Mouse (Mus musculus): ENCODE measurements at regions not wholly inside any gene's neighbourhood (a gene's known extent, or its start where the extent isn't known, plus 50 kb on each side); places are given as distances from the start of the nearest gene placed in this dataset.

DNA sequence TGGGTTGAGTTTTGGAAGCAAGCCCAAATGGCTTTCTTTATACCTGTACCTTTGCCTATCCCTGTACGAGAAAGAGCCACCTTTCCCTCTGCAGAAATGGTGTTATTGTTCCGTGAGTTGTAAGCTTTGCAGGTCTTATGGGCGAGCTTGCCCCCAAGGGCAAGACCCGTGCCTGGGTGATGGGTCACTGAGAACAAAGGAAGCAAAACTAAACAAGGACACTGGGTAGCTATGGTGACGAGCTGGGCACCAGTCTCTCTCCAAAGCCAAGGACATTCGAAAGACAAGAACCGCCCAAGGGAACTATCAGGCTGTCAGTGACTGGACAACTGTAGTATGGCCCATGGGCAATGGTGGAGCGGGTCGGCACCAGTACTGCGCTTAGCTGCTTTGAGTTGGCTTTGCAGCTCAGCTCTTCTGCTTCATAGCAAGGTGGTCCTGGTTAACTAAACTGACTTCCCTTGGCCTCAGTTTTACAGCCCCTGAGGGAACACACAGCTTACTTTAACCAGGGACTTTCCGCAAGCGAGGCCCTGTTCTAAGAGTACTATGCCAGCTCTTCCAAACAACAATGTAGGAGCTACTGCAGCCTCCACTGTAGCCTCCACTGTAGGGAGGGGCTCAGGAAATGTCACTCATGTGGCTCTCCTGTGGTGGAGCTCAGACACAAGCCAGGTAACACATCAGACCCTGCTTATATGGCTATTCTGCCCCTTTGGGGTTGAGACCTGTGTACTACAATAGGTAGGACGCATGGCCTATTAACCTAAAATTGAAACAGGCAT, 124.1 kb downstream of the Sp3 start:
- no peak overlapping the region for H3K4me2 ChIP-seq (ENCODE audit: low read depth, low read length, severe bottlenecking)
- no peaks in the 10 kb centered on the region for H3K4me1 ChIP-seq (replicated peaks; ENCODE audit: control insufficient read depth, insufficient read depth, low read length)
- no peak for ATAC-seq (replicated peaks; ENCODE audit: low FRiP score)
- H3K27me3 ChIP-seq (ENCODE audit: control insufficient read depth, insufficient read depth, low read length) = no peaks in the 10 kb centered on the region
- H3K27ac ChIP-seq (ENCODE audit: low read depth, low read length) = no peak overlapping the region
- WGBS = 88% methylated on average over 13 of the region's 13 CpGs
- H3K9me3 ChIP-seq (ENCODE audit: control insufficient read depth, low read length) = no peaks in the 10 kb centered on the region
- no peak overlapping the region for H3K9ac ChIP-seq (ENCODE audit: low read length)
- no peaks in the 10 kb centered on the region for H3K36me3 ChIP-seq (ENCODE audit: control insufficient read depth, insufficient read depth, low read length)
- no peak for DNase-seq (ENCODE audit: low spot score)
- H3K4me3 ChIP-seq (ENCODE audit: low read depth, low read length) = no peak overlapping the region

DNA sequence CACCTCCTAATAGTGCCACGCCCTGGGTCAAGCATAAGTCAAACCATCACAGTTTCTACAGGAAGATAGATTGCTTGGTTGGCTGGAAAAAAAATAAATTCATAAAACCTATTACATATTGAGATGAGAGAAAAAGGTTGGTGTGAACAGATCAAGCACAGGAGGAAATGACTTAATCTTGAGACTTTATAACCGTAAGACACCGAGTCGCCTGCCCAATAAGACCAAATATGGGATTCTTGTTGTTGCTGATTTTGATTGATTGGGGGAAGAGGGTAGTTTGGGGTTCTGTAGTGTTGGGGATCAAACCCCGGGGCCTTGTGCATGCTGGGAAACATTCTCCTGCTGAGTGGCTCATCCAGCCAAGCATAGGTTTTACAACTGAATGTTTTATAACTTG, 122.9 kb downstream of the Sp3 start:
- Histone ChIP-seq H3K4me2 (ENCODE audit: low read depth, low read length, severe bottlenecking) (no peak overlapping the region), H3K9me3 (ENCODE audit: control insufficient read depth, low read length) (no peaks in the 10 kb centered on the region), H3K27ac (ENCODE audit: low read depth, low read length) (no peak overlapping the region), H3K9ac (ENCODE audit: low read length) (no peak overlapping the region), H3K36me3 (ENCODE audit: control insufficient read depth, insufficient read depth, low read length) (no peaks in the 10 kb centered on the region), H3K4me3 (ENCODE audit: low read depth, low read length) (no peak overlapping the region), H3K27me3 (ENCODE audit: control insufficient read depth, insufficient read depth, low read length) (no peaks in the 10 kb centered on the region), H3K4me1 (replicated peaks; ENCODE audit: control insufficient read depth, insufficient read depth, low read length) (no peaks in the 10 kb centered on the region)
- DNase-seq (ENCODE audit: low spot score) (no peak), ATAC-seq (replicated peaks; ENCODE audit: low FRiP score) (no peak)
- 95% methylated on average over 5 of the region's 5 CpGs for WGBS

DNA sequence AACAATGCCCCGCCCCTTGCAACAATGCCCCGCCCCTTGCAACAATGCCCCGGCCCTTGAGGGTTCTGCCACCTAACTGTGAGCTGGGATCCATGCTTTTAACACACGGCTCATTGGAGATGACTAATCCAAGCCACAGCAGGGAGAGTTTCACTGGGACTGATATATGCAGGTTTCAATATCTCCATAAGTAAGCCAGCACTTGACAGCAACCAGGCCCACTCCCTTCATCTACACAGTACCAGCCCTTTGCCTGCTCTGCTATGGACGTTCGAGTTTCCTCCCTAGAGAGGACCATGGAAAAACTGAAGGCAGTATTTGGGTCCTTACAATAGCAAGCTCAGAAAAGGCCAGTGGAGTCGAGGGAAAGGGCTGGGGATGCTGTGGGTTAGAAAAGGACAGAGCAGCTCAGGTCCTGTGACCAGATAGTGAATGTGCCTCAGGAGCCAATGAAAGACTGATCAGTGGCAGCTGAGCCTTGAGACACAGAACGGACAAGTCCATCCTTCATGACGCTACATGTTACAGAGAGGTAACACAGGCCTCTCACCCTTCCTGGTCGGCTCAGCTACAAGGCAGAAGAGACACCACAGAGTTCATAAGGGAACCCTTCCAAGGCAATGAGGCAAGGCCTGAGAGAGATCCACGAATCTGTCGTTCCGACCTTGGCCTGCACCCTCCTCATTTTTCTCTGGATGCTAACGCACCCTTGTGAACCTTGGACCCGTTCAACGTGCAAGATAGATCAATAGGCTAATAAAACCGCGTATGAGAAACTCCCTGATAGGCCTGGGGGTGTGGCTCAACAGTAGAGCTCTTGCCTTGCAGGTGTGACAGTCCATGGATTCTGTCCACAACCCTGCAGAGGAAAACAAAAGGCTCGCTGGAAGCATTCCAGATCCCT, 114.5 kb downstream of the Sp3 start:
- Histone ChIP-seq H3K27ac (ENCODE audit: low read depth, low read length) (no peak overlapping the region), H3K4me1 (replicated peaks; ENCODE audit: control insufficient read depth, insufficient read depth, low read length) (no peaks in the 10 kb centered on the region), H3K4me2 (ENCODE audit: low read depth, low read length, severe bottlenecking) (no peak overlapping the region), H3K36me3 (ENCODE audit: control insufficient read depth, insufficient read depth, low read length) (no peaks in the 10 kb centered on the region), H3K4me3 (ENCODE audit: low read depth, low read length) (no peak overlapping the region), H3K9ac (ENCODE audit: low read length) (no peak overlapping the region), H3K9me3 (ENCODE audit: control insufficient read depth, low read length) (no peaks in the 10 kb centered on the region), H3K27me3 (ENCODE audit: control insufficient read depth, insufficient read depth, low read length) (no peaks in the 10 kb centered on the region)
- ATAC-seq (replicated peaks; ENCODE audit: low FRiP score) (no peak), DNase-seq (ENCODE audit: low spot score) (no peak)
- WGBS = 50% methylated on average over 19 of the region's 19 CpGs

DNA sequence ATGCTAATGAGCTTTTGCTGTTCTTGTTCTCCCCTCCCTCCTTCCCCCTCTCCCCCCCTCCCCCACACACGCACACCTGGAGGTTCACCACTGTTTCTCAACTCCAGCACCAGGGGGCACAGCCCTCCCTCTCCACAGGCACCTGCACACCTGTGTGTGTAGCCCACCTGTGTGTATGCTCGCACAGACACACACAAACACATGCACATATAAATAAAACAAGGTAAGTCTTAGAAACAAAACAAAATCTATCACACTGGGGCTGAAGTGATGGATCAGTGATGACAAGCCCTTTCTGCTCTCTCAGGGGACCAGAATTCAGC, 113.9 kb downstream of the Sp3 start:
- 52% methylated on average over 2 of the region's 2 CpGs for WGBS
- Histone ChIP-seq H3K4me2 (ENCODE audit: low read depth, low read length, severe bottlenecking) (no peak overlapping the region), H3K27ac (ENCODE audit: low read depth, low read length) (no peak overlapping the region), H3K36me3 (ENCODE audit: control insufficient read depth, insufficient read depth, low read length) (no peaks in the 10 kb centered on the region), H3K27me3 (ENCODE audit: control insufficient read depth, insufficient read depth, low read length) (no peaks in the 10 kb centered on the region), H3K4me1 (replicated peaks; ENCODE audit: control insufficient read depth, insufficient read depth, low read length) (no peaks in the 10 kb centered on the region), H3K4me3 (ENCODE audit: low read depth, low read length) (no peak overlapping the region), H3K9ac (ENCODE audit: low read length) (no peak overlapping the region), H3K9me3 (ENCODE audit: control insufficient read depth, low read length) (no peaks in the 10 kb centered on the region)
- no peak for DNase-seq (ENCODE audit: low spot score)
- ATAC-seq (replicated peaks; ENCODE audit: low FRiP score) = no peak

DNA sequence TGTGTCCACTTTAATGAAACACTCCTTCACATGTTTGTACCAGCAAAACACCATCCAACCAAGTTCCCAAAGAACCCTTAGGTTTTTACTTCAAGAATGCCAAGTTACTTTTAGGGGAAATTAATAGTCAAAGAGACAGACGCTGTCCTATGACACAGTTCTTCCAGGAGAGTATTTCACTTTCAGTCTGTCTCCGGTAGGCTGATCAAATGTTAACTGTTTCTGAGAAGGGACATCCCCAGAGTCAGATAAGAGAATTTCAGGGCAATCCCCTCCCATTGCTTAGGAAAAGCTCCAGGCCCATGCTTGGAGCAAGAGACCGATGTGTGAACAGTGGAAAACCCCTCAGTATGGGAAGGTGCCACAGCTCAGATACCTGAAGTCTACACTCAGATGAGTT, 112.1 kb downstream of the Sp3 start:
- Histone ChIP-seq H3K4me2 (ENCODE audit: low read depth, low read length, severe bottlenecking) (no peak overlapping the region), H3K27me3 (ENCODE audit: control insufficient read depth, insufficient read depth, low read length) (no peaks in the 10 kb centered on the region), H3K9me3 (ENCODE audit: control insufficient read depth, low read length) (no peaks in the 10 kb centered on the region), H3K4me3 (ENCODE audit: low read depth, low read length) (no peak overlapping the region), H3K36me3 (ENCODE audit: control insufficient read depth, insufficient read depth, low read length) (no peaks in the 10 kb centered on the region), H3K9ac (ENCODE audit: low read length) (no peak overlapping the region), H3K27ac (ENCODE audit: low read depth, low read length) (no peak overlapping the region), H3K4me1 (replicated peaks; ENCODE audit: control insufficient read depth, insufficient read depth, low read length) (no peaks in the 10 kb centered on the region)
- ATAC-seq (replicated peaks; ENCODE audit: low FRiP score) (no peak), DNase-seq (ENCODE audit: low spot score) (no peak)
- 94% methylated on average over 3 of the region's 3 CpGs for WGBS

DNA sequence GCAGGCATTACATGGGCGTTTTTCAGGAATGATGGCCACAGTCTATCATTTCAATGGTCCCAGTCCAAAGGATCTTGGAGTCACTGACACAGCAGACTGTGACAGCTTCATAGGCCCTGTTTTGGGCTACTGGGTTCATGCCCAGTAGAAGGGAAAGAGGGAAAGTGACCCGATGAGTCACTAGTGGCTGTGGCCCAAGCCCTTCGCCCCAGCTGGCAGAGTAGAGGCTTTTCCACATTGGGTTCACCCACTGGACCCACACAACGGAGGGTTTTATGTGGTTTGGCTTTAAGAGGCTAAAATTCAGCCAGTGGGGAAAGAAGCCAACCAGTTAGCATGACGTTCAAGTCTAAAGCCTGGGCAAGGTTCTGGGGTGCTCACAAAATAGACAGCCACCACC, 108.4 kb downstream of the Sp3 start:
- Histone ChIP-seq H3K4me3 (ENCODE audit: low read depth, low read length) (no peak overlapping the region), H3K27me3 (ENCODE audit: control insufficient read depth, insufficient read depth, low read length) (no peaks in the 10 kb centered on the region), H3K27ac (ENCODE audit: low read depth, low read length) (no peak overlapping the region), H3K9ac (ENCODE audit: low read length) (no peak overlapping the region), H3K4me1 (replicated peaks; ENCODE audit: control insufficient read depth, insufficient read depth, low read length) (no peaks in the 10 kb centered on the region), H3K36me3 (ENCODE audit: control insufficient read depth, insufficient read depth, low read length) (no peaks in the 10 kb centered on the region), H3K9me3 (ENCODE audit: control insufficient read depth, low read length) (no peaks in the 10 kb centered on the region), H3K4me2 (ENCODE audit: low read depth, low read length, severe bottlenecking) (no peak overlapping the region)
- ATAC-seq (replicated peaks; ENCODE audit: low FRiP score) (no peak), DNase-seq (ENCODE audit: low spot score) (no peak)
- 91% methylated on average over 5 of the region's 5 CpGs for WGBS

DNA sequence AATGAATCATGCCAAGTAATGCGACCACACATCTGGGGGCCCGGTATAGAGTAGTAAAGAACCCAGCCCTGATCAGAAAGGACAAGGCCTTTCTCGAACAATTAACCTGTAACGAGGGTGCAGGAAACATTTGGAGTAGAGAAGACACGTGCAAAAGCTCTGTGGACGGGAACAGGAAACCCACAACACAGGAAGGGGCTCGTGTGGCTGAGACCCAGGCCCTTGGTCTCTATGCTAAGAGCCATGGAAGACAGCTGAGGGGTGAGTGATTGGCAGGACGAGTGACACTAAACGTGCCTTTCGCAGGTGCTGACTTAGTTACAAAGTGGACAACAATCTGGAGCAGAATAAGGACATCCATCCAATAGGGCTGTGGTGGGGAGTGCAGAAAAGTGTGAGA, 106.3 kb downstream of the Sp3 start:
- Histone ChIP-seq H3K4me1 (replicated peaks; ENCODE audit: control insufficient read depth, insufficient read depth, low read length) (no peaks in the 10 kb centered on the region), H3K36me3 (ENCODE audit: control insufficient read depth, insufficient read depth, low read length) (no peaks in the 10 kb centered on the region), H3K4me2 (ENCODE audit: low read depth, low read length, severe bottlenecking) (no peak overlapping the region), H3K9ac (ENCODE audit: low read length) (no peak overlapping the region), H3K4me3 (ENCODE audit: low read depth, low read length) (no peak overlapping the region), H3K9me3 (ENCODE audit: control insufficient read depth, low read length) (no peaks in the 10 kb centered on the region), H3K27ac (ENCODE audit: low read depth, low read length) (no peak overlapping the region), H3K27me3 (ENCODE audit: control insufficient read depth, insufficient read depth, low read length) (no peaks in the 10 kb centered on the region)
- ATAC-seq (replicated peaks; ENCODE audit: low FRiP score) (no peak), DNase-seq (ENCODE audit: low spot score) (no peak)
- WGBS = 82% methylated on average over 10 of the region's 10 CpGs

DNA sequence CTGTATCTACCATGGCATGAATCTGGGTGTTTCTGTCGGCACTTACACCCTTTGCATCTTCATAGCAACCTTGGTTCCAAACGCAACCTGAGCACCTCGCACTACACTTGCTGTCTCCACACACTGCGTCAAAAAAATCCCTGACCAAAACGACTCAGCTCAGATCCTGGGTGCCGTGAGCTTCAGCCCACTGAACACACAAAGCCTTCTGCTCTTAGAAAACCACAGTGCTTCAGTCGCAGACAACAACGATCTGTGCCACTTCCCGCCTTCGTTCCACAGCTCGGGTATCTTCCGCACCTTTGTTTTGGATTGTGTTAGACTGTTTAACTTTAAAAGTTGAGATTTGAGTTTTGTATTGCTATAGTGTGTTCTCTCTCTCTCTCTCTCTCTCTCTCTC, 105.7 kb downstream of the Sp3 start:
- ATAC-seq (replicated peaks; ENCODE audit: low FRiP score) (no peak), DNase-seq (ENCODE audit: low spot score) (no peak)
- no peak overlapping the region for H3K4me2 ChIP-seq (ENCODE audit: low read depth, low read length, severe bottlenecking)
- H3K4me1 ChIP-seq (replicated peaks; ENCODE audit: control insufficient read depth, insufficient read depth, low read length) = no peaks in the 10 kb centered on the region
- no peak overlapping the region for H3K27ac ChIP-seq (ENCODE audit: low read depth, low read length)
- no peaks in the 10 kb centered on the region for H3K9me3 ChIP-seq (ENCODE audit: control insufficient read depth, low read length)
- H3K9ac ChIP-seq (ENCODE audit: low read length) = no peak overlapping the region
- H3K36me3 ChIP-seq (ENCODE audit: control insufficient read depth, insufficient read depth, low read length) = no peaks in the 10 kb centered on the region
- WGBS = 85% methylated on average over 12 of the region's 12 CpGs
- H3K27me3 ChIP-seq (ENCODE audit: control insufficient read depth, insufficient read depth, low read length) = no peaks in the 10 kb centered on the region
- H3K4me3 ChIP-seq (ENCODE audit: low read depth, low read length) = no peak overlapping the region

DNA sequence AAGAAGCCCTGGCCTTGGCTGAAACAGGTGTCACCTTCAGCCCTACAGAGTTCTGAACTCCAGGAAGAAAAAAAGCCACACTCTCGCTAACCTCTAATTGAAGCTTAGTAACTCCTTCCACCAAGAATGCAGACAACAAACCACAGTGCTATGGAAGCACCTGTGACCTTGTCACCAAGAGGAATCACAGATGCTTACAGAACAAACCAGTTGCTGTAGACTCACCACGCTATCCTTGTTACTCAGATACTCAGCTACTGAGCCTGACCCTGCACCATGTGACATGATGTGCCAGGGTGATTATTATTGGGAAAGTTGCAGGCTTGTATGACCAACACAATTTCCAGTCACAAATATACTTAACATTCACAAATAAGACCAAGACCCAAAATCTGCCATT, 104.6 kb downstream of the Sp3 start:
- WGBS = 88% methylated on average over 2 of the region's 2 CpGs
- H3K4me3 ChIP-seq (ENCODE audit: low read depth, low read length) = no peak overlapping the region
- no peaks in the 10 kb centered on the region for H3K9me3 ChIP-seq (ENCODE audit: control insufficient read depth, low read length)
- ATAC-seq (replicated peaks; ENCODE audit: low FRiP score) (no peak), DNase-seq (ENCODE audit: low spot score) (no peak)
- H3K9ac ChIP-seq (ENCODE audit: low read length) = no peak overlapping the region
- no peak overlapping the region for H3K27ac ChIP-seq (ENCODE audit: low read depth, low read length)
- H3K27me3 ChIP-seq (ENCODE audit: control insufficient read depth, insufficient read depth, low read length) = no peaks in the 10 kb centered on the region
- H3K36me3 ChIP-seq (ENCODE audit: control insufficient read depth, insufficient read depth, low read length) = no peaks in the 10 kb centered on the region
- H3K4me1 ChIP-seq (replicated peaks; ENCODE audit: control insufficient read depth, insufficient read depth, low read length) = no peaks in the 10 kb centered on the region
- H3K4me2 ChIP-seq (ENCODE audit: low read depth, low read length, severe bottlenecking) = no peak overlapping the region

All from forebrain, embryonic 11.5 days (tissue).